35 mouse cellular contexts compared by ENCODE assay signal in genomic region chr10:75856155-75856907, GRCm38 (mm10). TPM values are rescaled to one million over a fixed set of nuclear protein-coding genes. Genes with fewer than 3 reads are reported as not detected.
"Had no signal": no experiment of that assay in that cellular context is flagged by ENCODE, and none has a peak within 500 bp of the region (broad histone marks: within the 10 kb centered on the region; RNA-seq: fewer than 3 reads in every experiment).

No protein-coding gene starts in this region.

- H3K27me3 ChIP-seq: heart, embryonic 15.5 days; intestine, embryonic 15.5 days; limb, embryonic 12.5 days had no signal

- H3K9ac ChIP-seq: heart, embryonic 13.5 days; heart, embryonic 15.5 days; hindbrain, embryonic 12.5 days; hindbrain, embryonic 14.5 days; intestine, embryonic 15.5 days; limb, embryonic 12.5 days; liver, embryonic 12.5 days had no signal

- H3K36me3 ChIP-seq: heart, embryonic 15.5 days had no signal

- H3K4me3 ChIP-seq: gastrocnemius, adult 2 months; heart, adult 2 months; heart, embryonic 13.5 days; heart, embryonic 15.5 days; hindbrain, embryonic 10.5 days; hindbrain, embryonic 12.5 days; intestine, embryonic 15.5 days; layer of hippocampus, adult 2 months; left cerebral cortex, adult 2 months; limb, embryonic 10.5 days; limb, embryonic 12.5 days; liver, embryonic 12.5 days had no signal

- ATAC-seq: hindbrain, embryonic 16.5 days; inflammation-experienced regulatory T-cells, adult 6 months; intestine, embryonic 15.5 days; intestine, postnatal 0 days; liver, embryonic 12.5 days had no signal

- DNase-seq: gastrocnemius, adult 2 months; gastrocnemius, postnatal 10 days; gastrocnemius, postnatal 25 days; heart, adult 2 months; heart, postnatal 14 days; heart, postnatal 36 days; kidney, adult 8-10 months; kidney, postnatal 10 days; kidney, postnatal 4 days; liver had no signal

- H3K27ac ChIP-seq: gastrocnemius, adult 2 months; heart, adult 2 months; heart, embryonic 13.5 days; heart, embryonic 15.5 days; hindbrain, embryonic 10.5 days; hindbrain, embryonic 12.5 days; hindbrain, embryonic 14.5 days; intestine, embryonic 15.5 days; layer of hippocampus, adult 2 months; left cerebral cortex, adult 2 months; limb, embryonic 10.5 days; limb, embryonic 12.5 days; liver, embryonic 12.5 days had no signal

- H3K9me3 ChIP-seq: heart, embryonic 13.5 days; heart, embryonic 15.5 days; hindbrain, embryonic 10.5 days; hindbrain, embryonic 12.5 days; intestine, embryonic 15.5 days; limb, embryonic 10.5 days; limb, embryonic 12.5 days; liver, embryonic 12.5 days had no signal

- H3K4me2 ChIP-seq: heart, embryonic 11.5 days; heart, embryonic 13.5 days; heart, embryonic 15.5 days; hindbrain, embryonic 12.5 days; hindbrain, embryonic 14.5 days; intestine, embryonic 15.5 days; limb, embryonic 12.5 days; liver, embryonic 12.5 days had no signal

RNA-seq across cellular contexts. Expression of gene Gstt4, which starts 34.0 kb away (rescaled TPM):
- total RNA-seq: gastrocnemius, adult 2 months; gastrocnemius, postnatal 10 days; gastrocnemius, postnatal 25 days; gastrocnemius, postnatal 4 days; granulocyte monocyte progenitor cell, adult 5-6 weeks; heart, adult 2 months; heart, postnatal 14 days; heart, postnatal 36 days; layer of hippocampus, adult 2 months; layer of hippocampus, postnatal 10 days; layer of hippocampus, postnatal 25 days; left cerebral cortex, adult 2 months; left cerebral cortex, postnatal 14 days; left cerebral cortex, postnatal 36 days had no signal
- polyA plus RNA-seq: heart, embryonic 11.5 days; heart, embryonic 13.5 days; heart, embryonic 15.5 days; heart, postnatal 0 days; hindbrain, embryonic 10.5 days; hindbrain, embryonic 12.5 days; hindbrain, embryonic 14.5 days; hindbrain, embryonic 16.5 days; inflammation-experienced regulatory T-cells, adult 6 months; intestine, embryonic 15.5 days; intestine, postnatal 0 days; kidney, embryonic 14.5 days; kidney, embryonic 16.5 days; limb, embryonic 10.5 days; limb, embryonic 12.5 days; limb, embryonic 14.5 days; liver, embryonic 12.5 days had no signal

RNA-seq across cellular contexts. Expression of gene Derl3, which starts 36.9 kb away (rescaled TPM):
- total RNA-seq: gastrocnemius, postnatal 25 days had no signal

RNA-seq across cellular contexts. Expression of gene Gstt1, which starts 57.9 kb away (rescaled TPM):
- total RNA-seq: granulocyte monocyte progenitor cell, adult 5-6 weeks had no signal
